Mouse (Mus musculus): ENCODE results near the gene Unc93b1. TPM values are rescaled to one million over a fixed set of nuclear protein-coding genes. Genes with fewer than 3 reads are reported as not detected.
"Not testable (repeated sequence)": the region's sequence is repeated elsewhere in the genome, so short reads cannot be mapped to it uniquely, and the experiment has no call there.

The Unc93b1 gene
- total RNA-seq, 2 experiments from 2014 or later, result 53.9 to 60.7 TPM

GRCm38 (mm10) chr19:3942986-3943735 lies 8.2 kb downstream of the Unc93b1 start:
- no peak for DNase-seq (ENCODE audit: low spot score in 2 of 2)

GRCm38 (mm10) chr19:3945872-3946564 lies 11.0 kb downstream of the Unc93b1 start:
- DNase-seq (ENCODE audit: low spot score in 2 of 2), result no peak

GRCm38 (mm10) chr19:3946715-3947114 lies 11.7 kb downstream of the Unc93b1 start:
- DNase-seq (ENCODE audit: low spot score in 2 of 2), result peak in 1 of 2 experiments; percentile 49

GRCm38 (mm10) chr19:3947813-3948212 lies 12.8 kb downstream of the Unc93b1 start:
- no peak for DNase-seq (ENCODE audit: low spot score in 2 of 2)

GRCm38 (mm10) chr19:3948546-3948945 lies 13.6 kb downstream of the Unc93b1 start:
- no peak for DNase-seq (ENCODE audit: low spot score in 2 of 2)

- no peak for DNase-seq (ENCODE audit: low spot score in 2 of 2)
Measured at GRCm38 (mm10) chr19:3950331-3950730, 15.3 kb downstream of the Unc93b1 start.

- DNase-seq (ENCODE audit: low spot score in 2 of 2), result no peak
Measured at GRCm38 (mm10) chr19:3951461-3951860, 16.5 kb downstream of the Unc93b1 start.

- DNase-seq (ENCODE audit: low spot score in 2 of 2), result no peak
Measured at GRCm38 (mm10) chr19:3952099-3952498, 17.1 kb downstream of the Unc93b1 start.

GRCm38 (mm10) chr19:3955033-3955432 lies 20.0 kb downstream of the Unc93b1 start:
- no peak for DNase-seq (ENCODE audit: low spot score in 2 of 2)

GRCm38 (mm10) chr19:3955804-3956203 lies 20.8 kb downstream of the Unc93b1 start:
- no peak for DNase-seq (ENCODE audit: low spot score in 2 of 2)

- DNase-seq (ENCODE audit: low spot score in 2 of 2), result not testable (repeated sequence)
Measured at GRCm38 (mm10) chr19:3957296-3958036, 22.5 kb downstream of the Unc93b1 start.

- DNase-seq (ENCODE audit: low spot score in 2 of 2), result no peak
Measured at GRCm38 (mm10) chr19:3958470-3958869, 23.5 kb downstream of the Unc93b1 start, which contains the start of gene Aldh3b3. Aldh3b3 (plus strand) TSS chr19:3958645.

- DNase-seq (ENCODE audit: low spot score in 2 of 2), result no peak
Measured at GRCm38 (mm10) chr19:3959030-3959429, 24.0 kb downstream of the Unc93b1 start.

- no peak for DNase-seq (ENCODE audit: low spot score in 2 of 2)
Measured at GRCm38 (mm10) chr19:3960211-3960610, 25.2 kb downstream of the Unc93b1 start.

GRCm38 (mm10) chr19:3961805-3962204 lies 26.8 kb downstream of the Unc93b1 start:
- DNase-seq (ENCODE audit: low spot score in 2 of 2), result not testable (repeated sequence)

GRCm38 (mm10) chr19:3962469-3962868 lies 27.5 kb downstream of the Unc93b1 start:
- DNase-seq (ENCODE audit: low spot score in 2 of 2), result no peak

GRCm38 (mm10) chr19:3964030-3964429 lies 29.0 kb downstream of the Unc93b1 start:
- DNase-seq (ENCODE audit: low spot score in 2 of 2), result no peak

- no peak for DNase-seq (ENCODE audit: low spot score in 2 of 2)
Measured at GRCm38 (mm10) chr19:3966330-3967075, 31.5 kb downstream of the Unc93b1 start.

GRCm38 (mm10) chr19:3967258-3967657 lies 32.3 kb downstream of the Unc93b1 start:
- DNase-seq (ENCODE audit: low spot score in 2 of 2), result no peak

GRCm38 (mm10) chr19:3972229-3972628 lies 37.2 kb downstream of the Unc93b1 start, which contains the start of gene Aldh3b2:
Aldh3b2 (plus strand) TSS chr19:3972328.
- no peak for DNase-seq (ENCODE audit: low spot score in 2 of 2)

GRCm38 (mm10) chr19:3974608-3975007 lies 39.6 kb downstream of the Unc93b1 start:
- not testable (repeated sequence) for DNase-seq (ENCODE audit: low spot score in 2 of 2)

All from adrenal gland, postnatal 4 days (tissue).